Mouse (Mus musculus) thymus, postnatal 0 days (tissue): ENCODE data around the gene Ghrhr. TPM values are rescaled to one million over a fixed set of nuclear protein-coding genes. Genes with fewer than 3 reads are reported as not detected.

Experiments
- DNase-seq: peaks from one replicate; pipeline ENCODE4 v3.0.0-alpha.2; 2015; ENCODE audit warnings: low spot score
- polyA plus RNA-seq: library from polyadenylated mRNA; unstranded; fragments of >200 nt; fragmentation: Nextera tagmentation; extraction: Ambion mirVana; gene quantifications from 2 replicates; pipeline ENCODE4 v1.2.1, GENCODE M21; 2015

The Ghrhr gene
- polyA plus RNA-seq, 1 experiment from 2014 or later = 0.10 TPM

DNA sequence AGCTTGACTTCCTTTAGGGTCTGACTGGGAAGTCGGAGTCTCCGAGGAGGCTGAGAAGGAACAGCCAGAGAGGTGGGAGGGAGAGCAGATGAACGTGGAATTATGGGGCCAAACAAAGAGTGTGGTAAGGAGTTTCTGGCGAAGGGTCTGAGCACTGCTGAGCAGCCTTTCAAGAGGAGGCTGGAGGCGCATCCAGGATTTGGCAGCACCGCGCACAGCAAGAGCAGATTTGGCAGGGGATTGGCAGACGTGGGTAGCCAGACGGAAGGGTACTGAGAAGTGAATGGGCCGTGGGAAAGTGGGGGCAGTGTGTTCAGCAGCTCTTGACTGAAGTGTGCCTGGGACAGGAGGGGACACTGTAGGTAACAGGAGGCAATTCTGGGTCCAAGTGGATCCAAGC, 18.8 kb downstream of the Ghrhr start:
- DNase-seq = no peak

DNA sequence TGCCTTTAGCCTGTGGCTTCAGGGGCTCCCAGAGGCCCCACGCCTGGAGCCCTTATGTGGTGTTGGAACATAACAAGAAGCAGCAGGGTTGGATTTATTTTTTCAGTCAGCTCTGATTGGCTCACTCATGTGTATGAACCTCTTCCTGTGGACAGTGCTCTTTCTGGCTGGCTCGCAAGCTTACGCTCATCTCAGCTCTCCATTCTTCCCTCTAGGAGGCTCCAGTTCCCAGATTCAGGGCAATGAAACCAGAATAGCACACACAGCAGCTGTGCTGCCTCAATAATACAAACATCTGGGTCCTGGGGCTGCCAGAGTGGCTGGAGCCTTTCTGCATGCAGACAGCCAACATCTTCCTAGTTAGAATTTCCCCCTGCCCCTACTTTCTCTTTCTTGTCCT, 20.1 kb downstream of the Ghrhr start:
- no peak for DNase-seq

DNA sequence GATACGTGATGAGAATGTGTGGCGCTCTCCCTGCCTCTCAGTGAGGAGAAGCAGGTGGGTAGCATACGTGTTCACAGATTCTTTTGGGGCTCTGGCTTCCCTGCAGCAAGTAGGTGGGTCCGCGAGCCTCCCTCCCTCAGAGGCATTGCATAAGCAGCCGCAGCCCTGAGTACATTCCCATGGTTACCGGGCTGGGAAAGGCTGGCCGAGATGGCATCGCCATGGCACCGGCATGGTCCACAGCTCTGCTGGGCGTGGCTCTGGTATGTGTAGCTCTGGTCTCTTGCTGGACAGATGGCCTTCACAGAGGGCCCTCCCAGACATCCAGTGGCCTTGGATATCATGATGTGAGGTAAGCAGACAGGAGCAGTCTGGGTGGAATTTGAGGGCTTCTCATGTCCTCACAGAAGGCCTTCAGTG, 20.5 kb downstream of the Ghrhr start:
- no peak for DNase-seq

DNA sequence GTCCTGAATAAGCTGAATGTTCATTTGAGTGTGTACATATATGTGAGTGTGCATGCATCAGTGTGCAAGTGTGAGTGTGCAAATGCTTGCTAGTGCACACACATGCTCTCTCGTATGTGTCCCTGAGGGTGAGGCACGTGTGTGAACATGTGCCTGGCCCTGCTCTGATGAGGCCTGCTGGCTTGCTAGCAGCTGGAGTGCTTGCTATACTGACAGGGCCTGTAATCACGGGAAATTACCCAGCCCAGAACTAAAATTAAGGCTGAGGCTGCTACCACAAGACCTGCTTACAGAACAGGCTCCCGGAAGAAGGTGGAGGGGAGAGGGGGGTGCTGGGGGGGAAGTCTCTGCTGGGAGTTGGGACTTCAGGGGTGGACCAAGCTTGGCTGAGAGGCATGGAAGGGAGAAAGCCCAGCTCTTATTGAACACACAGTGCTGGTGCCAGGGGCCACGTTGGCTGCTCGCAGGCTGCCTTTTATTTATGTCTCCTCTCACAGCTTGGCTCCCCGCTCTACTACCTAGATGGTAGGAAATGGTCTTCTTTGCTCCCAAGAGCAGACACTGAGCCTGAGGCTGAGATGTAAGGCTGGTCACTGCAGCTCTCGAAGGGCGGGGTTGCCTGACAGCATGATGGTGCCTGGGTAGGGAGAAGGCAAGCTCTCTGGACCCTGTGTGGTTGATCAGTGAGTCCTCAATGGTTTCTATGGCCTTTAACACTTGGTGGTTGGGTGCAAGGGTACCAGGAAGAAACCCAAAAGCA, 23.0 kb downstream of the Ghrhr start:
- no peak for DNase-seq

DNA sequence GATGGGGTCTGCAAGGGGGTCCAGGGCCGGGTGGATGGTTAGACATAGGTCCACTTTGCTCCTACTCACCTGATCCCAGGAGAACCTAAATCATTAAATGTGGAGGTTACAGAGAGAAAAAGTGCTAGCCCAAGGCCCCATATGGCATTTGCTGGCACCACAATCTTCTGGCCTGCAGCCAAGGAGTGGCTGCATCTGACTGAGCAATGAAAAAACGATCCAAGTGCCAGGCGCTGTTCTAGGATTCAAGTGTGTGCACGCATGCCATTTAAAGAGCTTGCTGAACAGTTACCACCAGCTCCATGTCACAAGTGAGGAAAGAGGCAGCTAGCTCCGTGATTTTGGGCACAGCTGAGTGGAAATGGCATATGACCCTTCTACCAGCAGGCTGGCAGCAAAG, 23.8 kb downstream of the Ghrhr start:
- no peak for DNase-seq

DNA sequence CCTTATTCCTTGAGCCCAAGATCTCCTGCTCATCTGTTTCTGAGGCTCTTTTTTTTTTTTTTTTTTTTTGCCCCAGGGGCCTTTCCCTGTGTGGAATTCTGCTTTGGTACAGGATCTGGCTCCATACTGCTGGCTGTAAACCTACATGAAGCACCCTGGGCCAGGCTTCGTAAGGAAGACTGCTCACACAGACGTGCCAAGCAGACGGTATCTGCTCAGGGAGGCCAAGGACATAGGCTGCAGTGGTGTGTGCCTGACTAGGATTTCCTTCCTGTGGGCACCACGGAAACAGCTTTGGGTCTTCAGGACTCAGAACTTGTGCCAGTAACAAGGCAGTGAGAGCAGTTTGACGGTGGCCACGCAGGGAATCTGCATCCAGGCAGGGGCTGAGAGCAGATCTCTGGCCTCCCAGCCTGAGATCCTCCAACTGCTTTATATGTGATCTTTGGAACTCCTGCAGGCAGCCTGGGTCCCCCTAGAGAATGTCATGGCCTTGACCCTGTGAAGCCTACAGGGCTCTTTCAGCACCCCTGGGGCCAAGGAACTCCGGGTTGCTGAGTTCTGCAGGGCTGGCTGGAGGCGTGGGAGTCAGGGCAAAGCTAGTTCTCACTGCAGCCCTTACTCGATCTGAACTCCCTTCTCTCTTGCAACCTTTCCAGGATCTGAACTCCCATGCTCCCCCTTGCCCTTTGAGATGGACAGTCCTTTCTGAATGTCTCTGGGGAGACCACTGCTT, 26.1 kb downstream of the Ghrhr start:
- DNase-seq = no peak

DNA sequence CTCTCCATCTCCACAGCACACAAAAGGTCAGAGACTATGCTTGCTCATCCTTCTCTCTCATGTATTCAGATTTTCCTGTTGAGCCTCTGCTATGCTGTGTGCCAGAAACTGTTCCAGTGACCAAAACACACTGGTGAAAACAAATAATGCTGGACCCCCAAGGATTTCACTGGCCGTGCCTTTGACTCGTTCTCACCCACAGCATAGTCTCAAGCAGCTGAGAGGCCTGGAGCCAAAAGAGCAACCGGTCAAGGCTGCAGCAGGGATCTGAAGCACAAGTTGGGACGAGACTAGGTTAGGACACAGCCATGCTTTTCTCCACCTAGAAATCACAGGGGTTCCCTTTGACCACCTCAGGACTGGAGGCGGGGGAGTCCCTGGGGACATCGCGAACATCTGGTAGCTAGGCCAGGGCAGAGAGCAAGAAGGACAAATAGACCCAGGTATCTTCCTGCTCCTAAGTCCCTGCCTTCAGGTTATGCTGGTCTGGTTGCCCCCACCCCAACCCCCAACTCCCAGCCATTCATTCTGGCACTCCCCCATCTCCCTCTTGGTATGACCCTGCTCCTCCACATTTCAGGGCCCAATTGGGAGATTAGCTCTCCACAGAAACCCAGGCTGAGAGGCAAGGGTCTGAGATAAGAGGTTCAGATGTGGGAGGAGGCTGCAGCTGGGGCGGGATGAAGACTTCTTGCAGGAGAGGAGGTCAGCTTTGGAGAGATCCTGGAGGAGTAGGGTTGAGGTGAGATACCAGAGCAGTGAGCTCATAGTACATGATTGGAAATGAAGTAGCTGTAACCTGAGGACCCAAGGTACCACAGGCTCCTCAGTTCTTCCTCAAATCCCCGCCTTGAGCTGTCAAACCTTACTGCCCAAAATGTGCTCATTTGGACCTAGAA, 27.6 kb downstream of the Ghrhr start:
- DNase-seq = no peak

DNA sequence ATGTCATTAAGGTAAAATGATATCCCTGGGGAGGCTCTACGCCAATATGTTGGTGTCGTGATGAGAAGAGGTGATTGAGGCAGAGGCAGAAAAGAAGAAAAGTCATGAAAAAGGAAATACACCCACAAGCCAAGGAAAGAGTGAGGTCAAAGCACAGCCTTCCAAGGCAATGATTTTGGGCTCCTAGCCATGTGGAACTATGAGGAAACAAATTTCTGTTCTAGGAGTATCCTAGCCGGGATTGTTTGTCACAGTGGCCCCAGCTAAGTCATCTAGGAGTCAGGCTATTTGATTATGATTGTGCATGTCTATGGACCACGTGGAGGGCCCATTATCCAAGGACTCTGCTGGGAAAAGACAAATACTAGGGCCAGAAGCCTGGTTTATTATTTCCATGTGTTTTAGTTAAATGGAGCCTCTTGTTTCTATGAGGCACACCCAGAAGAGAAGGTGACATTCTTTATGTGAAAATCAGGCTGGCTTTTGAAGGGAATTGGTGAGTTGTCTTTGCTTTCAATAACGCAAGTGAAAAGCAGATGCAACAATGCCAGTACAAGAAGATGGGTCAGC, 28.4 kb downstream of the Ghrhr start:
- DNase-seq = no peak

DNA sequence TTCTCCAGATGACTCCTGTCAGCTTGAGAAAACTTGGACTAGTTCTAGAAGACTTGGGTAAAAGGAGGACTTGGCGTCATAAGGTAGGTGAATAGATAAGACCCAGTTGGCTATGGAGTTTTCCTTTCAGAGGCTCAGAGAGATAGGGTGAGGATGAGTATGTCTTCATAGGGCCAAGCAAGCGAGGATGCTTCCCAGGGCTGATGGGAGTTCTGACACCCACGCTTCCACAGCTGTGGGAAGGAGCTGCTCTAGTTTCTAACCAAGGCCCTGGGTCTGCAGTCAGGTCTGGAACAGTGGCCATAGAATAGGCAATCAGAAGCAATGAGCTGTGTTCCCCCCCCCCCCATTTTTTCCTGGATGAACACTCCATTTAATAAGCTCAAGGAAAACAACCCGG, 31.2 kb downstream of the Ghrhr start:
- no peak for DNase-seq

DNA sequence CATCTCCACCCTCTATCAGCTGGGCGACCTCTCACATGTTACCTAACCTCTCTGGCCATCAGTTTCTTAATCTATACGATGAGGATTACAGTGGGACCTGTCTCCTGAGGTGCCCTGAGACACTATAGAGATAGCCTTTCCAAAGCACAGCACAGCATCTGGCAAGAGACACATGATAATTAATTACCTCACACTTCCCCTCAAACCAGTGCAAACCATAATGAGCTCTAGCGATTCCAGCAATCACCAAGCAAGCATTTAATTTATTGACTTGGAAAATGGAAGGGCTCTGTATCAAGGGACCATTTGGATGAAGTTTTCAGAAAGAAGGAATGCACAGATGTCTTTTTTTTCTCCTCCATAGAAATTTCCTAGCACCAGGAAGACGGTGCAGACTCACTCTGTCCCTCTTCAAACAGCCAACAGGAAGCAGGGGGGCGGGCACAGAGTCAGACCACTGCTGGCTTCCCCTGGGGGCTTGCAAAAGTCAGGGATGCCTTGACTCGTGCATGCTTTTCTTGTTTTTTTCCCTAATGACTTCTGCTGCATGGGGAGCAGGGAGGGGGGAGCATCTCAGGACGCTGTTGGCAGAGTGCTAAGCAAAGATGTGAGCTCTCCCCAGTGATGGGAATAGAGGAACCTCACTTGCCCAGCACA, 34.2 kb downstream of the Ghrhr start:
- DNase-seq = no peak

DNA sequence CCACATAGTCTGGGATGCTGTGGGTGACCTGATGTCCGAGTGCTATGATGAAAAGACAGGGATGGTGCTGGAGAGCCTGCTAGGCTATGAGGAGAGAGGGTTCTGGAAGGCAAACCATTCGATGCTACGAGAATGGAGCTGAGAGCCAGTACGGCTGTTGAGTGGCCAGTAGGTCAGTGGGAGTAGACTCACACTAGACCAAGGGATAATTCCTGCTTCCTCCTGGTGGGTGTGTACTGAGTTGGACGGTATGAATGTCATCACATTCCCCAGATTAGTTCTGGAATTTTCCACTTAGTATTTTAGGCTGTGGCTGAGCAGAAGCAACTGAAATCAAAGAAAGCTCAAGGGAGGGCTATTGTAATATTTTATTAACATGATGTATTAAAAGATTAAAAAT, 34.9 kb downstream of the Ghrhr start:
- no peak for DNase-seq

DNA sequence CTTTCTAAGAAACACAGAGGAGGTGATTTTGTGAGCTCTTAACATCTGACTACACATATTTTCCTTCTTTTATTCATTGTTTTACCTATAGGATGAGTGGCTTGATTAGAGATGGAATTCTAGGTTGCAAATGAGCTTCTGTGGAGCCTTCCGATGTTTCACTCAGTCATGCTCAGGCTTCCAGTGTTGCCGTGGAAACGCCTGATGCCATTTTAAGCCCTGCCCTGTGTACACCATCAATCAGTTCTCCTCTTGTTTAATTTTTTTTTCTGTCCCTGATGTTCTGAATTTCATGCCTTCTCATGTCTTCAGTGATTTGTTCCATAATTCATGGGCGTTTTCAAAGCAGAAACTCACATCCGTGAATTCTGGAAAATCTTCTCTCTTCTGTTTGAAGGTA, 40.1 kb downstream of the Ghrhr start:
- no peak for DNase-seq

DNA sequence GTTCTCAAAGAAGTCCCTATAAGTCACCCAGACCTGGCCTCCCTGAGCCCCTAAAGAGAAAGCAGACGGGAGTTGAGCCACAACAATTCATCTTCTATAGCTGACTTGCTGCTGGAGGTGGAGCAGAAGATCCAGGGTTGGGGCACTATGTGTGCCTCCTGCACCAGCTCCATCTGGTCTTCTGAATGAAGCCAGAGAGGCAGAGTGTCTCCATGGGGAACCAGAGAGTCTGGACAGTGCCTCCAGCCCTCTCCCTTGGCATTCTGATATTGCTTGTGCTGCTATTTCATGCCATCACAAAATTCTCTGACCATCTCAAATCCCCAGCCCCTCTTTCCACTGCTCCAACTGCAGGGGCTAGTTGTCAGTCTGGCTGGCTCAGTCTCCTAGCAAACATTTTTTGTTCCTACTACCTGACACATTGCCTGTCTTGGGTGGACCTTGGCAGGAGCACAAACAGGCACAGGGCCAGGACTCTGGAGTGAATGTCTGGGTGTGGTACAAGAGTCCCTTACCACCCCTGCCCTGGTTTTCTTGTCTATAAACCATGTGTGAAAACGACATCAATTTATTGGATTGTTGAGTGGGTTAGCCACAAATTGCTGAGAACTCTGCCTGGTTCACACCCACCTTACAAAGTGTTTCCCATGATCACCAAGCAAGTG, 42.8 kb downstream of the Ghrhr start:
- DNase-seq = no peak

DNA sequence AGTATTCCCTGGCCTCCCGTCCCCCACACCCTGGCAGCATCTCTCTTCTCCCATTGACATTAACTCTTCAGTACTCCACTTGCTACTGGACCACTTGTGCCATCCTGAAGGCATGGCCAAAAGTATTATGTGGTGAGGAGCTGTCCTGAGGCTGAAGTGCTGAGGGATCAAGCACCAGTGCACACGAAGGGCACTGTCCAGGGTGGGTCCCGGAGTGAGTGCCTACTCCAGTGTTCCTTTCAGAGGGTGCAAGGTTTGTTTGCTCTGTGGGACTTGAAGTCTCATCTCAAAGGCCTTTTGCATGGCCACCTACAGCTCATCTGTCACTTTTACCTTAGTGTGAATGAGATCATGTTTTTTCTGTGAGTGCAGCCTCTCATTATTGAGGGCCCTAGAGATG, 44.3 kb downstream of the Ghrhr start:
- DNase-seq = no peak

DNA sequence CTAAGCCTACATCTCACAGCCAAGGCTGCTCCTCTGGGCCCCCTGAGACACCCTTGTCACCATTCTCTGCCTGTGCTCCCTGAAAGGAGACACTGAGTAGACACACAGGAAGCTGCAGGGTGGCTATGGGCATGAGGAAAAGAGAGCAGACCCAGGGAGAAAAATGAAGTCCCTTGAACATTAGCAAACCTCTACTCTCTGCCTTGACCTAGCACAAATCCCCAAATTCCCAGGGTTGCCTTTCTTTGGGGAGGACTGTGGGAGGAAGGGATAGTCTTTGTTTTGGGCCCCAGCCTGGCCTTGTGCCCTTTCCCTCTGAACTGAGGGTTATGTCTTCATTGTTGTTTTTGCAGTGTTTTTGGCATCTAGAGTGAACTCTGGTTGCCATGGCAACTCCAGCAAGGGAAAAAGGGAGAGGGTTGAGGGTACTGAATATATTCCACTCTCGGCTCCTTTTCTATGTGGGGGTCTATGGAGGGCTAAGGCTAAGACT, 44.8 kb downstream of the Ghrhr start:
- DNase-seq = no peak

DNA sequence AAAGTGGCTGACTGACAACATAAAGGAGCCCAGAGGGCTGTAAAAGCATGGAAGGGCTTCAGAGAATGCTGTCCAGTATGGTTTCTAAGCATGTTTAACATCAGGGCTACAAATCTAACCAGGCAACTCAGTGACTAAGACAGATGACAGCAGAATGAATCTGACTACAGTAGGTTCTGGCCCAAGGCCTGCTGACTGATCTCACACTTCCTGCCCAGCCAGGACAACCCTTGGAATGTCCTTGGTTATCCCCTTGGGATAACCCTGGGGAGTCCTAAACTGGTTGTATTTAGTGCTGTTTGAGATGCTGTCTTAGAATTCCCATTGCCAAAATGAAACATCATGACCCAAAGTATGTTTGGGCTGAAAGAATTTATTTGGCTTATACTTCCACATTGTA, 56.0 kb downstream of the Ghrhr start:
- DNase-seq = no peak

DNA sequence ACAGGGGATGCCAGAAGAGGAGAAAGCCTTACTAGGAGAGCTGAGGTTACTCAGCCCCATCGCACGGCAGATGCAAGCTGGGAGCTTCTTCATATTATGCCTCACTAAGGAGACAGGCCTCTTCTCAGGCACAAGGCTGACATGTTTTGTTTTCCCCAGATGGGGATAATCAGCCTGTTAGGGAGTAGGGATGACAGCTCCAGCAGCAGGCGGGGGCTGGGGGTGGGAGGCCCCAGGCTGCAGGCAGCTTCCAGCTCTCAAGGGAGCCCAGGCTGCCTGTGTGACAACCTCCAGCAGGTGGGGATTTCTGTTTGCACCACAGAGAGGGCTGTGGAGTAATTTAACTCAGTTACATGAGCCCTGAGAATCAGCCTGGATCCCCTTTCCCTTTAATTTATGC, 58.3 kb downstream of the Ghrhr start:
- DNase-seq = no peak

DNA sequence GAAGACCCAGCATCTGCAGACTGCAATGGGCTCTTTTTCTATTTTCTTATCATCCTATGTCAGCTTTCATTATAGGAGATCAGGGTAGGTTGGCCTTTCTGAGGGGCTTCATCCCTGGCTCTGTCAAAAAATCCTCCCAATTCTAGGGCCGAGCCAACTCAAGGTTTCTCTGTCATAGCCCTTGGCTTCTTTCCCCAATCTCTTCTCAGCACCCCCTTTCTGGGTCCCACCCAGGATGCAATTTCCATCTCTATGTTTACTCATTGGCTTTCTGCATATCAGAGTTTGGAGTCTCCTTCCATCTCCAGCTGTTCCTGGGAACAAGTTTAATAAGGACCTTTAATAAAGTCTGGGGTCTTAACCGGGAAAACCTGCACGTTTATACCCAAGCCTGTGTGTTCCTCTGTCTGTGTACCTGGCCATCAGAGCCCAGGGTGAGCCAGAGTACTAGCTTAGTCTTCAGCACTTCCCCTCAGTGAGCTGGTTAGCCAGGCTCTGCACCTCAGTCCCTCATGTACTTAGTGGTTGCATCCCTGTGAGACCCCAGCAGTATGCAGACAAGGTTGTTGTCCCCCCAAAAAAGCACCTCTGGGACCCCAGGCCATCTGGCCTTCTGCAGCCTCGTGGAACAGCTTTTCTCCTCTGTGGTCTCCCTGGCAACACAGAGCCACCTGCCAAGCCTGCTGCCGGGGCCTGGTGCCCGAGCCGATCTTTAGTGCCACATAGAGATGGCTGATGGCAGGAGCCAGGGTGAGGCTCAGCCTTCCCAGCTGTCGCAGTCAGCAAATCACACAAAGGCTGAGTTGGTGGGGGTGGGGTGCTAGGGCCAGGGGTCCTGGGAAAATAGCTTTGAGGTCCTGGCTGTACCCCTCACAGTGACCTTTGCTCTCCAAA, 59.4 kb downstream of the Ghrhr start:
- DNase-seq = no peak

DNA sequence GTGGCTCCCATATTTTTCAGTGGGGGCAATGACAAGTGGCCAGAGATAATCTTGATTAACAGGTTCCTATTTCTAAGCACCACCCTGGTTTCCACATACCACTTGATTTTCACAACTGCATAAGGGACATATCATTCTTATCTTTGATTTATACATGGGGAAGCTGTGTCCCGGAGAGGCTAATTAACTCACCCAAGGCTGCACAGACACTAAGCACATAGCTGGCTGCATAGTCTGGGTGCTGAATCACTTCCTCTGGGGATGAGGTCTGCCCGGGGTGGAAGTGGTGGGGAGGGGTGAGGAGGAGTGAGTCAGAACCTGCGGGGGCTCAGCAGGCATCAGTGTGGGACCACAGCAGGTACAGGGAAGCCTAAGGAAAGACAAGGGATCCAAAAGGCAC, 61.8 kb downstream of the Ghrhr start:
- DNase-seq = no peak
